Mouse (Mus musculus): Measurements from ENCODE around the gene Mybl2.

The Mybl2 gene

GRCm38 (mm10) chr2:163111413-163112201, 57.1 kb downstream of the Mybl2 start:
- DNase-seq (ENCODE audit: low spot score in 2 of 2), result peak; percentile 19 to 40

- no peak for DNase-seq (ENCODE audit: low spot score in 2 of 2)
Measured at GRCm38 (mm10) chr2:163120626-163121352, 66.3 kb downstream of the Mybl2 start.

GRCm38 (mm10) chr2:163121353-163121660, 66.8 kb downstream of the Mybl2 start:
- DNase-seq (ENCODE audit: low spot score in 2 of 2), result no peak

GRCm38 (mm10) chr2:163122319-163122718, 67.8 kb downstream of the Mybl2 start:
- DNase-seq (ENCODE audit: low spot score in 2 of 2), result no peak

GRCm38 (mm10) chr2:163123496-163123895, 69.0 kb downstream of the Mybl2 start:
- no peak for DNase-seq (ENCODE audit: low spot score in 2 of 2)

GRCm38 (mm10) chr2:163130837-163131236, 76.3 kb downstream of the Mybl2 start:
- no peak for DNase-seq (ENCODE audit: low spot score in 2 of 2)

GRCm38 (mm10) chr2:163132314-163132713, 77.8 kb downstream of the Mybl2 start:
- no peak for DNase-seq (ENCODE audit: low spot score in 2 of 2)
